Mouse (Mus musculus): ENCODE measurements around the gene Ctbs. TPM values are rescaled to one million over a fixed set of nuclear protein-coding genes. Genes with fewer than 3 reads are reported as not detected.

Ctbs gene
- 1 to 10 TPM; 6.6 to 7.4 TPM for total RNA-seq (2021)
- long read RNA-seq, experiment 1, partial matches to known transcripts = 0 of 4 reads
- long read RNA-seq, experiment 1, other reads (novel, unspliced or antisense) = 3 of 4 reads
- long read RNA-seq, experiment 2, partial matches to known transcripts = 0 of 3 reads
- long read RNA-seq, experiment 2, other reads (novel, unspliced or antisense) = 0 of 3 reads

DNA sequence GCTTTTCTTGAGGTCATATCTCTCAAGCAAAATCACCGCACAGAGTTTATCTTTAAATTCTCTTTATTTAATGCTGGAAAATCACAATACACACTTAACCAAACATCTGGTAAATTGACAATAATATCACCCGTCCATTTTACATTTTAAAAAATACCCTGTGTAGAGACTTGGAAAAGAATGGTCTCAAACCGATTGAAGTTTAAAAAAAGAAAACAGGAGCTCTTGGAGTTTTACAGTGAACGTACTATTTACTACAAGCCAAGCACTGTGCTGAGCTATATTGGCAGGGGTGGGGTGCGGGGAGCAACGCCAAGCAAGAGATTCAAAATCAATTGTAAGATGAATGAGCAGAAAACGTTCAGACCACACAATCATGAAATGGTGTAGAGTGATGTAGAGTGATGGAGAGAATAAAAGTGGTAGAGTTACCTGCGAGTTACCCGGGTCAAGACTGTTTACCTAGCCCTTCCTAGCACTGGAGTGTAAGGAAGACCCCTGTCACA, at the start of gene Ctbs:
Ctbs (plus strand) TSS at position 51 of the 506 bp plus-strand sequence.
- no peak for DNase-seq (ENCODE audit: low spot score in 2 of 2)

DNA sequence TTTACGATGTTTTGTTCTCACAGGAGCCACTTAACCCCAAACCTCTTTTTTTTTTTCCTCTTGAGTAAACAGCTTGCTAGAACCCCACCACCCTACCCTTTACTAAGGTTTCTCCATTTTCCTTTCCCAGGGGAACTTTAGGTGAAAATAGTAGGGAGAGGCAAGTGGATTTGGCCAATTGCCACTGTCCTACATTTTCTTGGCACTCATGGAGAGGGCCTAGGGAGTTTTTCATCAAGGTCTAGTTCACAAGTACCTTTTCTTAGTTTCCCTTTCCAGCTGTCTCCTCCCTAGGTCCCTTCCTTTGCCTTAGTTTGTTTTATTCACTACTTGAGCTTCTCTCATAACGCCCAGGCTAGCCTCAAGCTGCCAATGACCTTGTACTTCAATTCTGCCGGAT, 45.8 kb upstream of the Ctbs start:
- DNase-seq (ENCODE audit: low spot score in 2 of 2) = no peak

DNA sequence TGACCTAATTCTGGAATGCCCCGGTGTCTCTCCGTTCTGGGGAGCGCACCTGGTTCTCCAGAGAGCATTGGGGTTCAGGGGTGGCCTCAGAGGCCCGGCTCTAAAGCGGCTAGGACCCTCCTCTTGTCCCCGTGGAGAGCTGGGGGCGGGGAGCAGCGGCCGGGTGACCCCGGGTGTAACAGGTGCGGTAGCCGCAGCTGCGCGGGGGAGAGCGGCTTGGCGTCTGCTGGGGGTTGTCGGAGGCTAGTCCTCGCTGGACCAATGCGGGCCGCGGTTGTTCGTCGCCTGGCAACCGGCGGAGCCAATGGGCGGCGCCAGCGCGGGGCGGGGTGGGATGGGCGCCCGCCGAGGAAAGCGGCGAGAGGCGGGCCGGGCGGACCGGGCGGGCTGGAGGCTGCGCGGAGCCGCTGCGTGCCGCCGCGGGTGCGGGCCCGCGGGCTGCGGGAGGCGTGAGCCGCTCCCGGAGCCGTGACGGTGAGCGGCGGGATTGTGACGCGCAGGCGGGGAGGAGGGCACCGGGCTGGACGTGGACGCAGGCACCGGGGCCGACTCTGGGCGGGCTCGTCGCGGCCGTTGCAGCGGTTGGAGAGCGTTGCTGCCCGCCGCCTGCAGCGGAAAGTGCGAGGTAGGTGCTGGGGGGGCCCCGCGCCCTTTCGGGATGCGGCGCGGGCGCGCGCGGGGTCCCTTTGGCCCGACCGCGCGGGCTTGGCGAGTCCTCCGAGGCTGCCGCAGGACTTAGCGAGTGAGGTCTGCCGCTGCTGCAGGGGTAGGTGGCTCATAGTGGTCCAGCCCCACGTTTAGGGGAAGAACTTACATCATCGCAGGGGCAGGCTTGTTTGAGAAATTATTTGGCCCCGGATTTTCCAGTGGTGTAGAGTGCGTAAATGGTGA, 45.0 kb upstream of the Ctbs start, which contains the start of gene Ssx2ip:
Ssx2ip (plus strand) TSS at position 332 of the 891 bp plus-strand sequence.
- peak; percentile 97 for DNase-seq (ENCODE audit: low spot score in 2 of 2)

DNA sequence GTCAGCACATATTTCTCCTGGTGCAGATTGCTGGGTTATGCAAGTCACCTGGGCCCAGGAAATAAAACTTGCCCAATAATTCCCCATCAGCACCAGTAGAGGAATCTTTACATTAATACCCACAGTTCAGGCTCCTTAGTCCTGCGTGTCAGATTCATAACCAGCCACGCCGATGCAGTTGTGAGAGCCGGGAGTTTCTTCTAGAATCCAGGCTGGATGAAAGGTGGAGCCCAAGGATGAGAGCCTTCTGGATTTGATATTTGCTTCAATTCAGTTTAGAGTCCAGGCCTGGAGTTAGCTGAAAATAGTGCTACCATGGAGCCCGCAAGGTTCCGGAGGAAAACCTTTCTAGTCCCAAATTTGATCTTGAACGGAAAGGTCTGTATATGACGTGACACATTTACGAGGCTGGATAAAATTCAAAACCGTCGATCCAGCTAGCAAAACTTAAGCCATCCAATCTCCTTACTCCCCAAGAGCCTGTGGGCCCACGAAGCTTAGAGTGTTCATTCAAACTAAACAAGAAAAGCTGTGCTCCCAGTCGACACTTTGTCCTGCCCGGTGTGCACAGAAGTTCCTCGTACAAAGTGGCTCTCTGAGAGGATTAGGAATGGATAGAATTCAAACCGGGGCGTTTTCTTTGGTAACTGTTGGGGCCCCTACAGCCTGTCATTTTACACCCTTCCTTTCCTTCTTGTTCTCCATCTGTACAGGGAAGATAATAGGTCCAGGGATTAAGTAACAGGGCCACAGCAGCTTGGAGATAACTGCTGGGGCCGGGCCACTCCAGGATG, 44.2 kb upstream of the Ctbs start:
- no peak for DNase-seq (ENCODE audit: low spot score in 2 of 2)

DNA sequence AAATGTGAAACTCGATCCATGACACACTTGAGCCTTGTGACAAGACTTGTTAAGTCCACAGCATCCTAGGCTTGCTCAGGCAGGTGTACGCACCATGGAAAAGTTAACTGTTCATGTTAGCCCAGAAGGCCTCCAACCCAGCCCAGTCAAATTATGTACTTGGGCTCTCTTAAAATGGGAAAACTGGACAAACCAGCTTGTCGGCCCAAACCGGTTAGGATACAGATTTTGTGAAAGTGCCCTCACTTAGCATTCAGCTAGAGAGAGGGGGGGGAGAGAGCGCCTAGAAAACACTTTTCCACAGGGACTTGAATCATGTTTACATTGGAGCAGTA, 43.6 kb upstream of the Ctbs start:
- no peak for DNase-seq (ENCODE audit: low spot score in 2 of 2)

DNA sequence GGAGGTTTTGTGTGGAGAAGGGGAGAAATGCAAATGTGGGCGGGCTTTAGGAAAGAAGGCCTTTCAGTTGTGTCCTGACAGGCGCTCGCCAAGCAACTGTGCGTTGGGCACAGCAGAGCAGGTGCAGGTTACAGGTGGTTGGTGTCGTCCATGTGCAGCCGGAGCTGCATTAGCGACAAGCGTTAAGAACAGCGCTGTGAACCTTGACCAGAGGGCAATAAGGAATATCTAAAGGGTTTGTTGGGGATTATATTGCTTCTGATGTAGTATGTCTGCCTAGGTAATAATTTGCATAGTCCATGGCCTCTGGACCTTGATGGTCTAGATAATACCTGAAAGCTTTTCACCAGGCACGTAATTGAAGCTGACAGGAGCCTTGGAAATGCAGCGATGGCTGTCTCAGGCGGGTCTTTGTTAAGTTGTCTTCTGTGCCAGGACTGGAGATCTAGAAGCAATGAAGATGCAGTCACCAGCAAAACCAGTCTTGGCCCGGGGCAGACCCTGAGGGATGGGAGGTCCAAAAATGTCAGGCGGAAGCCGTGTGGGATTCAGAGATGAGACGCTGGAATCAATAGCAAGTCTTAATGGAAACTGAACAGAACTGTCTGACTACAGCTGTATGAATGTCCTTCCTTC, 42.4 kb upstream of the Ctbs start:
- DNase-seq (ENCODE audit: low spot score in 2 of 2) = no peak

DNA sequence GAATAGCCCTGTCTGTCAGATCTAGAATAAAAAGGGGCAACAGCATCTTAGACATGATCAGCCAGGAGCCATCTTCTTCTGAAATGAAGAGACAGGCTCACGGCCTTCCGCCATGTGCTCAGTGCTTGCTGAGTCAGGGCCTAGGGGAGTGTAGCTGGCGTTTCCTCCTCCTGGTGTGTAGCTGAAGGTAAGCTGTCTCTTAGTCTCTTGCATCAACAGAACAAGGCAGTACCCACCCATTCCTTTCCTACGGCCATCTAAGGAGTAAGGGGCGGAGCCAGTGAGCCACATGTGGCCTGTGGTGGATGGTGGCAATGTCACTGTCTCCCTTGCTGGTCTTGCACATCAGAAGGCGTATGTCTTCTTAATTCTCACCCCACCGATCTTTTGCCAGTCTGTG, 39.5 kb upstream of the Ctbs start:
- no peak for DNase-seq (ENCODE audit: low spot score in 2 of 2)

DNA sequence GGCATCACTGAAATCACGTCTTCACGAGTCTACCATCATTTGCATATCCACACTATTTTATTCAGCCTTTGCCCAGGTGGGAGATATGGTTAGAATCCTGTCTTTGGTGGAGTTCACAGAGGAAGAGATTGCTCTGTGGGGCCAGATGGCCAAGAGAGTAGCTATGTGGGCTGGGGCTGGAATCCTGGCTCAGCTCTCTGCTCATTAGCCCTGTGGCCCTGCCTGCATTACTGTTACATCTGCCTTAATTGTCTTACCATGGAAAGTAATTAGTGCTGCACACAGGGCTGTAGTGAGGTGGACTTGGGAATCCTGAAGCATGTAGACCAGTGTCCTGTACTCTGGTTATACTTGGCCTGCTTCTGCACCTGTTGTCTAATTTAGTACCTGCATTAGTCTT, 37.6 kb upstream of the Ctbs start:
- no peak for DNase-seq (ENCODE audit: low spot score in 2 of 2)

DNA sequence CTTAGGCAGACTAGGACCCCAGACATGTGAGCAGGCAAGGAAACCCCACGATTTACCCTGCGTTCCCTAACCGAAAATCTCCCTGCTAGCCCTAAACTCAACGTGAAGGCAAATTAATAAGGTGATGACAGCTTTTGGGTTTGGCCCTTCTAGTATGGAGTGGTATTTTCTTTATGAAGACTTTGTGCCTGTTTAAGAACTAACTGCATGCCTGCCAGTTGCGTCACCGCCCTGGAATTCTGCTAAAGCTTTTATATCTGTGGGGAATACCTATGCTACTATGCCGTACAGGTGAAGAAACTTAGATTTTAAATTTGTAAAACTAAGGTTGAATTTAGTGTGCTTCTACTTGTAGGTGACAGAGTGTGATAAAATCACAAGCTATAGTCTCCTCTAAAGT, 37.1 kb upstream of the Ctbs start:
- no peak for DNase-seq (ENCODE audit: low spot score in 2 of 2)

DNA sequence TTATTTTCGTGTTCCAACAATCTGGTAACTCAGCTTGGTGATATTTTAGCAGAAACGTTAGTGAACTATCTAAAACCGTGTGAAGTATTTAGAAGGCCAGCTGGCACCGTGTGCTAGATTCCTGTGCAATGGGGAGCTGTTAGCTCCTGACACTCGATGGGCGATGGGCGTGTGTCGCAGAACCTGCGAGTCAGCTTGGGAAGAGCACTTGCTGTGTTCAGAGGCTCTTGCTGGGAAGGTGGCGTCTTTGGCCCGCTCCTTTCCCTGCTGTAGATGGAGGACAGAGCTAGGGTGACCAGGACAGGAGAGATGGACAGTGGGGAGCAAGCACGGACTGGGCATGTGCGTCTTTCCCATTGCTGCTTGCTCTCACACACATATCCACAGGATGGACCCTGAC, 36.6 kb upstream of the Ctbs start:
- DNase-seq (ENCODE audit: low spot score in 2 of 2) = peak in 1 of 2 experiments; percentile 49

DNA sequence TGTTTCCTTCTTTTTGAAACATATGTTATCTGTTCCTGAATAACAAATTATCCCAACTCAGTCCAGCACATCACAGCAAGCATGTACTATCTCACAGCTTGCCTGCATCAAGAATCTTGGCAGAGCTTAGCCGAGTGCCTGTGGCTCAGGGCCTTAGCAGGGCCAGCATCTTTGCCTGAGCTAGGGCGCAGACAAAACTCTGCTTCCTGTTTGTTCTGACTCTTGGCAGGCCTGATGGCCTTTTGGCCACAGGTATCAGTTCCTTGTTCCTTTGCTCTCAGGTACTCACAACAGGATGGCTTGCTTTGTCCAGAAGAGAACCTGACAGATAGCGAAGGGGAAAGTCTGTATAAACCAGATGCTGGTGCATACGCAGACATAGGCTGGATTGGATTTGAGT, 35.6 kb upstream of the Ctbs start:
- DNase-seq (ENCODE audit: low spot score in 2 of 2) = no peak

DNA sequence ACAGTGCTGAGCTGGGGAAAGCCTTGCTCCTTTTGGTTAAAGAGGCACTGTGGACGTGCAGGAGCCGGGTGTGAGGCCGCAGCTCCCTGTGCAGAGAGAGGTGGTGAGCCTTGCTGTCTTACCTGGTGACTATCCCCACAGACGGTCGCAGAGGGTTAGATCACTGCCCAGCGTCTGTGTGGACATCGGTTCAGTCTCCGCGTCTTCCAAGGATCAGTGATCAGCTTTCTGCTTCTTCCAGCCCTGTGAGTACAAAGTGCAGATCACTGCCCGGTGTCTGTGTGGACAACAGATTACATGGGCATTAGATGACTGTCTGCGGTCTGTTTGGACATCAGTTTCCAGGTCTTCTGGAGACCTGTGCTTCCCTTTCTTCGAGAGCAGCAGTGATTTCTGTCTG, 35.0 kb upstream of the Ctbs start:
- no peak for DNase-seq (ENCODE audit: low spot score in 2 of 2)

DNA sequence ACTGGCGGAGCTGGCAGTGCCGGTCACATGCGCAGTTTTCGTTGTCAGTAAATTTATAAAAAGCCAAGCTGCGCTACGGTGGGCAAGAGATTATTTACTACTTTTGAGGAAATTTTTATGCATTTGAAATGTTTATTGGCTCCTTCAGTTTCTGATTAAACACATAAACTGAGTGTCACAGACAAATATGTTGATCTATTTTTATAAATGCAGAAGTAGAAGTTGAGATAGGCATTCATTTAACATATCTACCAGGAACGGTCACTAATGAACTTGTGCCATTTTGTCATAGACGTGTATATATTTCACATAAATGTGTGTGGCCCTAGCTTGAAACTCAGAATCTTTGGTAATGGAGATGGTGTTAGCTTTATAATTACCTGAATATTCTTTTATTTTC, 31.7 kb upstream of the Ctbs start:
- no peak for DNase-seq (ENCODE audit: low spot score in 2 of 2)

DNA sequence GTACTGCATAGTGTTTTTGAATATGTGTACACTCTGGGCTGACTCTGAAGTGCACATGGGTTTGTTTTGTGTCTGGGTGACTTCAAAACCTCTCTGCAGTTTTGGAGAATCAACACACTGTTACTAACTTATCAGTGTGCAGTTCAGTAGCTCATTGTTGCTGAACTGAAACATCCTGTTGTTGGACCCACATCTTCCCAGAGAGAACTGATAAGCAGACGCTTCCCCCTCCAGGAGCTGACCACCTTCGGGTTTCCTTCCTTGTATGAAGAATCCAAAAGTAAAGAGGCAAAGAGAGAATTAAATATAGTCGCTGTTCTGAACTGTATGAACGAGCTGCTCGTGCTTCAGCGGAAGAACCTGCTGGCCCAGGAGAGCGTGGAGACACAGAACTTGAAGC, 30.7 kb upstream of the Ctbs start:
- no peak for DNase-seq (ENCODE audit: low spot score in 2 of 2)

DNA sequence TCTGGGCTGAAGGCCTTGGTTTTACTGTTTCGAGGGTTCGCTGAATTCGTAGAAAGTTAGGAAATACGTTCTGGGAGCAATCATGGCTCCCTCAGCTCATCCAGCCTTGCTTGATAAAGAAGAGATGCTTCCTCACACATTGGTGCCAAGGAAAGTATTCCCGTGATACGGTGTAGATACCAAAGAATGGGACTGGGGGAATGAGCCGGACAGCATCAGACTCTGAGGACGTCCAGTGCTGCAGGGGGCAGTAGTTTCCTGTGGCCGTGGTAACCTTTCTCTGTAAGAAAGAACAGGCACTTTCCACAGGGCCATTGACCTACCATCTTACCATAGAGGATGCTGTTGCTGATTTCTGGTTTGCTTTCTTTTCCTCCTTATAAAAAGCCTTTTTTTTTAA, 30.1 kb upstream of the Ctbs start:
- DNase-seq (ENCODE audit: low spot score in 2 of 2) = no peak

DNA sequence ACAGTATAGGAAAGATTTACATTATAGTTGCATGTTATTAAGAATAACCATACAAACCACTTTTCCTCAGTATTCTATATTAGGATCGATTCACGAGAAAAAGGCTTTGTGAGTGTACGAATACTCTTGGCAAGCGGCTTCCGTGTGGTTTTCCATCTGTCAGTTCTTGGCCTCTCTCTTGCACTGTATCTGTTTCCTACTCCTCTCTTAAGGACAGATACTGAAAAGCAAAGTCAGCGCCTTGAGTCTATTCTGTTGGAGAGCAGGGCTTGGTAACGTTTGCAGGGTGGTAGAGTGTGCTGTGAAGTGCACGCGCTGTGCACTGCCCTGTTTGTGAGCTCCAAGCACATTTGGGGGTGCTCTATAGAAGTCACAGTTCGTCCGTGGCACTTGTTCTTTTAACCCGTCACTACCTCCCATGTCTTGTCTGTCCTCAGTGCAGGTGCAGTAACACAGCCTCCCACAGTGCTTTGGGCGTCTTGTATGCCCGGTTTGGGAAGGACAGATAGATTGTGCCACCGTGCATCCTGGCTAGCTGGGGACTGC, 29.5 kb upstream of the Ctbs start:
- no peak for DNase-seq (ENCODE audit: low spot score in 2 of 2)

DNA sequence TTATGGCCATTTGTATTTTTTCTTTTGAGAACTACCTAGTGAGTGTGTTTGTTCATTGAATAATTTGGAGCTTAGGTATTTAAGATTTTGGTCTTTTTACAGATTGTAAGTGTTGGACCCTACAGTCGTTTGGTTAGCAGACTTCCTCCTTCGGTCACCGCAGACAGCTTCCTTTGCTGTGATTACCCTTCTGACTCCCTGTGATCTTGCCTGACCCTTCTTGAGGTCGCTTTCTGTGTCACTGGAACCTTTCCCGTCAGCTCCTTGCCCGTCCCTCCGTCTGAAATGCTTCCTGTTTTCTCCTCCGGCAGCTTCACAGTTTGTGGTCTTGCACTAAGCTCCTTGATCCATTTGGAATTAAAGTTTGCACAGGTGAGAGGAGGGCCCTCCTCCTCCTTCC, 27.8 kb upstream of the Ctbs start:
- no peak for DNase-seq (ENCODE audit: low spot score in 2 of 2)

DNA sequence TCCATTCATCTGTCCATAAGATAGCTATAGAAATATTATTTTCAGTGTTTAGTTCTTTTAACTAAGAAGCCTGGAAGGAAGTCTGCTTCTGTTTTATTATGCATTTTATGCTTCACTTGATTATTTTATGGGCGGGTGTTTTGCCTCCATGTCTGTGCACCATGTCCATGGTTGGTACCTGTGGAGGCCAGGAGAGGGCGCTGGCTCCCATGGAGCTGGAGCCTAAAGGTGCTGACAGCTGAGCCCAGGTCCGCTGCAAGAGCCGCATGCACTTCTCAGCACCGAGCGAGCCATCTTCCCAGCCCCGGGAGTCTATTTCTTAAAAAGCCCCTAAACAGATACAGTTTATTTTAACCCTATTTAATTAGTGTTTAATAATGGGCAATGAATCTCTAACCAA, 25.9 kb upstream of the Ctbs start:
- no peak for DNase-seq (ENCODE audit: low spot score in 2 of 2)

DNA sequence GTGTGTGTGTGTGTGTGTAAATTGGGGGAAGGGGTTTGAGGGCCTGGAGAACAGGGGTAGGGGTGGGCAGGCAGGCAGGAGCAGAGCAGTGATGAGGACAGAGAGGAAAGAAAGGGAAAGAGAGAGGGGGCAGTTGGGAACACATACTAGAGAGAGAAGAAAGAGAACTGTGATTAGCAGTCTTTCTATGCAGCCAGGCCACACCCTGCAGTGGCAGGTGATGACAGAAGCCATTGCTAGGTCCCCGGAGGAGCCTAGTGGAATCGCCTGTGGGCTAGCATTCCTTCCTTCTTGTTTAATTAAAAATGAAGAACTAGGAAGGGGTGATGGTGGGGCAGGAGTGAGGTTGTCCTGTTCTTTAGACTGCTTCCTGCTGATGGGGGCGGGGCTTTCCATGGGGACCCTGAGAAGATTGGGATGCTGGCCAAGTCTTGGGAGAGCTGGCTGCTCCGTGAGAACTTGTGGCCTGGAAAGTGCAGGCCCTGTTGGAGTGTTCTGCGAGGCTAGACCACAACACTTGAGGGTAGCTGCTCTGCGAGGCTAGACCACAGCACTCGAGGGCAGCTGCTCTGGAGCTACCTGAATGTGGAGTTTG, 25.2 kb upstream of the Ctbs start:
- DNase-seq (ENCODE audit: low spot score in 2 of 2) = no peak

DNA sequence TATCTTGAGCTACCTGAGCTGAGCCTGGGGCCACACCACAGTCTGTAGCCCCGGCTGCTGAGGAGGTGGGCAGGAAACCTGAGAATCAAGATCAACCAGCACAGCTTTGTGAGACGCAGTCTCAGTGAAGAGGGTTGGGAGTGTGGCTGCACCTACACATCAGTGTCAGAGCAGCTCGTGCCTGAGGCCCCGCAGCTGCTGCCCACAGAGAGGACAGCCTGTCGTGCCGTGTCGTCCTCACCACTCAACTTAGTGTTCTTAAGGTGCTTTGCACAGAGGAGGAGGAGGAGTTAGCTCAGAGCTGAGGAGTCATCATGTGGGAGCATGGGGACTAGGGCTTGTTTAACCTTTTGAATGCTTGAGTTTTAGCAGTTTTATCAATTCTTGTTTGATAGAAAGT, 23.7 kb upstream of the Ctbs start:
- no peak for DNase-seq (ENCODE audit: low spot score in 2 of 2)

DNA sequence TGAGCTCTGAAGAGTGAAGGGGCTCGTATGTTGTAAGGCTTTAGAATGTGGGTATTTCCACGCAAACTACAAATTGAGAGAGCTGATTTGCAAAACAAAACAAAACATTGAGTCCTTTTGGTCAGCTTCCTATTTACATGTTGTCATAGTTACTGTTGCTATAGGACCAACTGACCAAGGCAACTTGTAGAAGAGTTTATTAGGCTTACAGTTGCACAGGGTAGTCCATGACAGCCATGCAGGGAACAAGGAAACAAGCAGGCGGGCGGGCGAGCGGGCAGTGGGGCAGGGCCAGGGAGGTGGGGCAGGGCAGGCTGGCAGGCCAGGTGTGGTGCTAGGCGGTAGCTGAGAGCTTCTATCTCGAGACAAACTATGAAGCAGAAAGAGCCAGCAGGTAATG, 23.1 kb upstream of the Ctbs start:
- DNase-seq (ENCODE audit: low spot score in 2 of 2) = no peak

Measured in layer of hippocampus, postnatal 14 days (tissue).